Comparison of ENCODE assay signal across 24 mouse cellular contexts in genomic region chr13:47187836-47188235, GRCm38 (mm10).
"Had no signal": no experiment of that assay in that cellular context is flagged by ENCODE, and none has a peak within 500 bp of the region (broad histone marks: within the 10 kb centered on the region; RNA-seq: fewer than 3 reads in every experiment).

No protein-coding gene starts in this region.

- H3K27me3 ChIP-seq: intestine, embryonic 15.5 days had no signal

- DNase-seq: gastrocnemius, postnatal 25 days; heart, adult 18-20 months; heart, postnatal 10 days; heart, postnatal 4 days; kidney, adult 18-20 months; kidney, adult 8-10 months; kidney, postnatal 10 days; kidney, postnatal 25 days; kidney, postnatal 4 days; layer of hippocampus, adult 9-11 months; layer of hippocampus, postnatal 36 days; left cerebral cortex, postnatal 4 days had no signal

- ATAC-seq: hindbrain, embryonic 16.5 days; inflammation-experienced regulatory T-cells, adult 6 months; intestine, embryonic 15.5 days; intestine, postnatal 0 days; liver, embryonic 12.5 days had no signal

- H3K9me3 ChIP-seq: heart, embryonic 10.5 days; heart, embryonic 12.5 days; hindbrain, embryonic 10.5 days; hindbrain, embryonic 12.5 days; intestine, embryonic 15.5 days; limb, embryonic 13.5 days; limb, embryonic 15.5 days; liver, embryonic 12.5 days had no signal

- H3K4me3 ChIP-seq: heart, embryonic 10.5 days; heart, embryonic 12.5 days; hindbrain, embryonic 10.5 days; hindbrain, embryonic 12.5 days; intestine, embryonic 15.5 days; limb, embryonic 13.5 days; limb, embryonic 15.5 days; liver, embryonic 12.5 days had no signal

- H3K36me3 ChIP-seq: heart, embryonic 10.5 days; heart, embryonic 12.5 days; hindbrain, embryonic 10.5 days; hindbrain, embryonic 12.5 days; intestine, embryonic 15.5 days; limb, embryonic 13.5 days; limb, embryonic 15.5 days; liver, embryonic 12.5 days had no signal

- H3K4me1 ChIP-seq: hindbrain, embryonic 12.5 days; limb, embryonic 13.5 days; limb, embryonic 15.5 days; liver, embryonic 12.5 days had no signal

- H3K27ac ChIP-seq: heart, embryonic 10.5 days; hindbrain, embryonic 10.5 days; hindbrain, embryonic 12.5 days; hindbrain, embryonic 14.5 days; intestine, embryonic 15.5 days; limb, embryonic 13.5 days; limb, embryonic 15.5 days; liver, embryonic 12.5 days had no signal

- H3K4me2 ChIP-seq: heart, embryonic 12.5 days; hindbrain, embryonic 12.5 days; hindbrain, embryonic 14.5 days; intestine, embryonic 15.5 days; limb, embryonic 13.5 days; limb, embryonic 15.5 days; liver, embryonic 12.5 days had no signal

- H3K9ac ChIP-seq: heart, embryonic 12.5 days; hindbrain, embryonic 12.5 days; hindbrain, embryonic 14.5 days; intestine, embryonic 15.5 days; limb, embryonic 13.5 days; limb, embryonic 15.5 days; liver, embryonic 12.5 days had no signal
